Mouse (Mus musculus) spleen, adult 2 months (tissue): ENCODE data around the gene Gpc6.

Source experiments
- CTCF ChIP-seq: fragments of 200-500 bp; IDR thresholded peaks from 2 replicates; pipeline ENCODE4 v1.5.1; 2011; ENCODE audit warnings: mild to moderate bottlenecking, inconsistent platforms; ENCODE audit not compliant: insufficient read depth, insufficient read length, insufficient replicate concordance; ENCODE audit errors: extremely low read depth
- POLR2A ChIP-seq: fragments of 200-500 bp; IDR thresholded peaks from 2 replicates; pipeline ENCODE4 v1.6.1; 2011; ENCODE audit warnings: low read depth, low read length, inconsistent platforms

DNA sequence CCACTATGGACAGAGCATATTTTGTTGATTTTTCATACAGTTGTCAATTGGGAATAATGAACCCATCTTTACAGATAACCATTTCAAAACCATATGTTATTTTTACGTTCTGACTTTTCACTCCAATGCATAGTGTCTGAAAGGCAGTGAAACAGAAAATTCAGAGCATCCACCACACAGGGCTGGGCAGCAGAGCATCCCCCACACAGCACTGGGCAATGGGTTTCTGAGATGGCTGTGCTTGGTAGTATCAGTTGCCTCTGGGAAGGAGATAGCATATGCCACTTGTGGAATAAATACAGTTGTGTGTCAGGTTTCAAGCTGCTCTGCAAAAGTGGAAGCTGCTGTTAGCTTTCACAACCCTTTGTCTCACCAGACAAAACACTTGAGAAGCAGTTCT lies 75.3 kb downstream of the Gpc6 start:
- TF ChIP-seq CTCF (no peak), POLR2A (no peak)
